Mouse (Mus musculus): ENCODE measurements around the gene Acot11.
"Not testable (repeated sequence)": the region's sequence is repeated elsewhere in the genome, so short reads cannot be mapped to it uniquely, and the experiment has no call there.

Acot11 gene

GRCm38 (mm10) chr4:106778116-106778788 lies 26.5 kb downstream of the Acot11 start:
- DNase-seq (ENCODE audit: low spot score in 2 of 2): no peak

GRCm38 (mm10) chr4:106776998-106777397 lies 27.8 kb downstream of the Acot11 start:
- no peak for DNase-seq (ENCODE audit: low spot score in 2 of 2)

GRCm38 (mm10) chr4:106775767-106776166 lies 29.0 kb downstream of the Acot11 start:
- DNase-seq (ENCODE audit: low spot score in 2 of 2): not testable (repeated sequence)

- no peak for DNase-seq (ENCODE audit: low spot score in 2 of 2)
Observed at GRCm38 (mm10) chr4:106772558-106772957, 32.2 kb downstream of the Acot11 start.

GRCm38 (mm10) chr4:106769306-106769705 lies 35.5 kb downstream of the Acot11 start:
- no peak for DNase-seq (ENCODE audit: low spot score in 2 of 2)

GRCm38 (mm10) chr4:106764166-106764565 lies 40.6 kb downstream of the Acot11 start:
- DNase-seq (ENCODE audit: low spot score in 2 of 2): no peak

GRCm38 (mm10) chr4:106751726-106752125 lies 53.1 kb downstream of the Acot11 start:
- DNase-seq (ENCODE audit: low spot score in 2 of 2): no peak

GRCm38 (mm10) chr4:106749699-106750098 lies 55.1 kb downstream of the Acot11 start:
- peak; percentile 1 to 4 for DNase-seq (ENCODE audit: low spot score in 2 of 2)

GRCm38 (mm10) chr4:106747001-106747580 lies 57.7 kb downstream of the Acot11 start:
- no peak for DNase-seq (ENCODE audit: low spot score in 2 of 2)

- no peak for DNase-seq (ENCODE audit: low spot score in 2 of 2)
Observed at GRCm38 (mm10) chr4:106745862-106746261, 58.9 kb downstream of the Acot11 start.

- no peak for DNase-seq (ENCODE audit: low spot score in 2 of 2)
Observed at GRCm38 (mm10) chr4:106737904-106738303, 66.9 kb downstream of the Acot11 start.

GRCm38 (mm10) chr4:106736884-106737283 lies 67.9 kb downstream of the Acot11 start:
- DNase-seq (ENCODE audit: low spot score in 2 of 2): not testable (repeated sequence)

- DNase-seq (ENCODE audit: low spot score in 2 of 2): no peak
Observed at GRCm38 (mm10) chr4:106733636-106734035, 71.2 kb downstream of the Acot11 start, which contains the start of gene Fam151a. TSS of gene Fam151a (plus strand) at chr4:106733889.

- no peak for DNase-seq (ENCODE audit: low spot score in 2 of 2)
Observed at GRCm38 (mm10) chr4:106730814-106731213, 74.0 kb downstream of the Acot11 start, which contains the start of gene Mroh7. TSS of gene Mroh7 (minus strand) at chr4:106730925.

- no peak for DNase-seq (ENCODE audit: low spot score in 2 of 2)
Observed at GRCm38 (mm10) chr4:106720631-106721030, 84.2 kb downstream of the Acot11 start.

GRCm38 (mm10) chr4:106713622-106714021 lies 91.2 kb downstream of the Acot11 start:
- no peak for DNase-seq (ENCODE audit: low spot score in 2 of 2)

GRCm38 (mm10) chr4:106708408-106708807 lies 96.4 kb downstream of the Acot11 start:
- DNase-seq (ENCODE audit: low spot score in 2 of 2): peak; percentile 52 to 68

GRCm38 (mm10) chr4:106707957-106708356 lies 96.8 kb downstream of the Acot11 start:
- DNase-seq (ENCODE audit: low spot score in 2 of 2): no peak

GRCm38 (mm10) chr4:106705096-106705665 lies 99.6 kb downstream of the Acot11 start:
- DNase-seq (ENCODE audit: low spot score in 2 of 2): no peak

- DNase-seq (ENCODE audit: low spot score in 2 of 2): no peak
Observed at GRCm38 (mm10) chr4:106704416-106704815, 100.4 kb downstream of the Acot11 start.

GRCm38 (mm10) chr4:106703956-106704355 lies 100.8 kb downstream of the Acot11 start:
- DNase-seq (ENCODE audit: low spot score in 2 of 2): no peak

GRCm38 (mm10) chr4:106700798-106701197 lies 104.0 kb downstream of the Acot11 start:
- no peak for DNase-seq (ENCODE audit: low spot score in 2 of 2)

GRCm38 (mm10) chr4:106699989-106700388 lies 104.8 kb downstream of the Acot11 start:
- DNase-seq (ENCODE audit: low spot score in 2 of 2): no peak

Measured in natural killer cell, adult 2 months (primary cell).